Mouse (Mus musculus) limb, embryonic 12.5 days (tissue): ENCODE results near the gene Oaf. TPM values are rescaled to one million over a fixed set of nuclear protein-coding genes. Genes with fewer than 3 reads are reported as not detected.

Experiments used
- ATAC-seq: fragments of 200-750 bp; cut with Nextera tagmentation; 2 replicates; pipeline ENCODE4 v1.8.0; 2017; ENCODE audit warnings: low read depth, moderate TSS enrichment; ENCODE audit not compliant: insufficient number of reproducible peaks, insufficient read depth, low FRiP score, low TSS enrichment
- H3K27ac ChIP-seq: fragments of 300-500 bp; sonication (generic); 2 replicates; pipeline ENCODE4 v1.5.1; 2016; ENCODE audit warnings: mild to moderate bottlenecking, moderate library complexity
- H3K27me3 ChIP-seq: fragments of 300-500 bp; sonication (generic); 2 replicates; pipeline ENCODE4 v1.6.1; 2016; ENCODE audit warnings: mild to moderate bottlenecking, moderate library complexity
- H3K36me3 ChIP-seq: fragments of 300-500 bp; sonication (generic); 2 replicates; pipeline ENCODE4 v1.6.1; 2016; ENCODE audit warnings: mild to moderate bottlenecking, moderate library complexity
- H3K4me1 ChIP-seq: fragments of 300-500 bp; sonication (generic); replicated peaks from 2 replicates; pipeline ENCODE4 v1.6.1; 2016
- H3K4me2 ChIP-seq: fragments of 300-500 bp; sonication (generic); 2 replicates; pipeline ENCODE4 v1.6.1; 2016; ENCODE audit warnings: mild to moderate bottlenecking, moderate library complexity
- H3K4me3 ChIP-seq: fragments of 300-500 bp; sonication (generic); replicated peaks from 2 replicates; pipeline ENCODE4 v1.5.1; 2016; ENCODE audit warnings: mild to moderate bottlenecking
- H3K9ac ChIP-seq: fragments of 300-500 bp; sonication (generic); replicated peaks from 2 replicates; pipeline ENCODE4 v1.6.1; 2016; ENCODE audit warnings: mild to moderate bottlenecking, moderate library complexity
- H3K9me3 ChIP-seq: fragments of 300-500 bp; sonication (generic); 2 replicates; pipeline ENCODE4 v1.6.1; 2016; ENCODE audit warnings: mild to moderate bottlenecking, moderate library complexity
- WGBS: fragments of 180-500 bp; shearing (Covaris S2); methylation state at CpG from one replicate; pipeline ENCODE4 v1.1.7; 2016; 5-methylcytosine and 5-hydroxymethylcytosine counted together
- polyA plus RNA-seq: library from polyadenylated mRNA; unstranded; fragments of >200 nt; fragmentation: Nextera tagmentation; extraction: Ambion mirVana; gene quantifications from 2 replicates; pipeline ENCODE4 v1.2.1, GENCODE M21; 2016

Oaf gene
- polyA plus RNA-seq, 1 experiment from 2014 or later = 100 TPM

DNA sequence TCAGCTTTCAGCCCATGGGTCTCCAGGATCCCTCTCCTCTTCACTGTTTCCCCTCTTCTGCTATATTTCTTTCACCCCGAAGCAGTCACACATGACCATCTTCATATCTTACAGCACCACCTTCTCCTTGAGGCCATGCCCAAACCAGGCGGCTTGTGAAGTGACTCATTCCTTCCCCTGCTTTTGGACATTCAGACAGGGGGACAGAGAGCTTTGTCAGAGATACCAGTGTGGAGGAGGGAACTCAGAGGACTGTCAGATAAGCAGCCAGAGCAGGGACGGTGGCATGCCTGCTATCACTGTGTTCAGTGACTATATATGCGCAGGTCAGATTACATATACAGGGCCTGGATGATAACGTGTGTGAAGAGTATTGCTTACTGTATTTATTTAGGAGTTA lies 5.2 kb downstream of the Oaf start:
- Histone ChIP-seq H3K9ac (no peak overlapping the region), H3K27me3 (no peaks in the 10 kb centered on the region), H3K4me2 (no peak overlapping the region), H3K36me3 (peaks cover 71% of the 10 kb centered on the region), H3K4me1 (peaks cover 77% of the 10 kb centered on the region), H3K9me3 (no peaks in the 10 kb centered on the region), H3K27ac (no peak overlapping the region), H3K4me3 (no peak overlapping the region)
- 82% methylated on average over 5 of the region's 5 CpGs for WGBS
- ATAC-seq = no peak

DNA sequence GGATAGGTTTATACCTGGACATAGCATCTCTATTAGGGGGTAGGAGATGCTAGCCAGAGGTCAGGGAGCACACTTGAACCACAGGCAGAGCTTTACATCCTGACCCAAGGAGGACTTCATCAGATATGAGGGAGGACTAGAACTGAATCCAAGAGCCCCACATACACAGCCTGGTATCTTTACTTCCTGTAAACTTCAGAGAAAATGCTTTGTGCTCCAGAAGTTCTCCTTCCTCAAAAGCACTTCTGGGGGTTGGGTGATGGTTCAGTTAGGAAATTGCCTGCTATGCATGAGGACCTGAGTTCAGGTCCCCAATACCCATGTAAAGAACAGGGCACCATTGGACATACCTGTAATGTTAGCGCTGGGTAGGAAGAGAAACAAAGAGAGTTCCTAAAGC lies 6.2 kb downstream of the Oaf start:
- 89% methylated on average over 1 of the region's 1 CpGs for WGBS
- ATAC-seq = no peak
- Histone ChIP-seq H3K36me3 (peaks cover 81% of the 10 kb centered on the region), H3K9me3 (no peaks in the 10 kb centered on the region), H3K27ac (no peak overlapping the region), H3K4me1 (peaks cover 76% of the 10 kb centered on the region), H3K4me3 (no peak overlapping the region), H3K4me2 (no peak overlapping the region), H3K27me3 (no peaks in the 10 kb centered on the region), H3K9ac (no peak overlapping the region)

DNA sequence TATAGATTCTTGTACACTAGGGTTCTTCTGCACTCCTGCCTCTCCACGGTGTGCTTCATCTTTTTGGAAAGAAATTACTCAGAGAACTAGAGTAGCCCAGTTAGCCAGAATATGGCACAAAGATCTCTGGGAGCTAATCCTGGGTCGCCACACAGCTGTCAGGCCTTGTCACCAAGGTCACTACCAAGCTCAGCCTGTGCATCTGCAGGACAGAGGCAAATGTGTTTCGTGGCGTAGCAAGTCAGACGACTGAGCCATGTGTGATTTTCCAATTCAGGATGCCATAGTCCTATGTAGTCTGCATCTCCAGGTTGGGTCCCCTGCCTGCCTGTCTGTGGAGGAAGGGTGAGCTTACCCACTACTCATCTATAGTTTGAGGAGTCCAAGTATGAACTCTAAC lies 6.7 kb downstream of the Oaf start:
- 60% methylated on average over 5 of the region's 5 CpGs for WGBS
- no peak overlapping the region for H3K9ac ChIP-seq
- H3K27ac ChIP-seq = no peak overlapping the region

DNA sequence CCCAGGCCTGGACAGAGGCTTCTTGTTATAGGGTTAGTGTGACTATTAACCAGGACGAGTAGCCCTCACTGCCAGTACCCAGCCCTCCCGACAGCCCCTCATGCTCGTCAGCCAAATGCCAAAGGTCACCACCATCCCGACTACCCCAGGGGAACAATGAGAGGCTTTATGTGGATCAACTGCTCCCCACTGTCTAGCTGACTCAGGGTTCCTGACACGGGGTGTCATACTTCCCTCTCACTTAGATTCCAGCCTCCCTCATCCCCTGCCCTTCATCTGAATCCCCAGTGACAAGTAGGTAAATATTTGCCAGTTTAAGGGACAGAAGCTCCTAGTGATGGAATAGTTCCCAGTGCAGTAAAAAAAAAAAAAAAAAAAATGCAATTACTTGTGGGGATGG lies 7.4 kb downstream of the Oaf start:
- H3K27me3 ChIP-seq = no peaks in the 10 kb centered on the region
- peaks cover 64% of the 10 kb centered on the region for H3K4me1 ChIP-seq
- H3K4me3 ChIP-seq = no peak overlapping the region
- H3K9ac ChIP-seq = 0 out of 2 replicates have a peak overlapping the region, but pooled peaks have one; percentile 23
- 17% methylated on average over 5 of the region's 5 CpGs for WGBS
- H3K36me3 ChIP-seq = peaks cover 86% of the 10 kb centered on the region
- H3K4me2 ChIP-seq = no peak overlapping the region
- peak overlapping the region; percentile 66; the same call in 1 of the 2 replicates for H3K27ac ChIP-seq
- no peak for ATAC-seq
- H3K9me3 ChIP-seq = no peaks in the 10 kb centered on the region

More for the DNA sequence above, 6.7 kb downstream of the Oaf start:
- ATAC-seq = no peak
- no peak overlapping the region for H3K4me3 ChIP-seq
- peaks cover 71% of the 10 kb centered on the region for H3K4me1 ChIP-seq
- H3K4me2 ChIP-seq = no peak overlapping the region
- H3K27me3 ChIP-seq = no peaks in the 10 kb centered on the region
- no peaks in the 10 kb centered on the region for H3K9me3 ChIP-seq
- peaks cover 81% of the 10 kb centered on the region for H3K36me3 ChIP-seq

DNA sequence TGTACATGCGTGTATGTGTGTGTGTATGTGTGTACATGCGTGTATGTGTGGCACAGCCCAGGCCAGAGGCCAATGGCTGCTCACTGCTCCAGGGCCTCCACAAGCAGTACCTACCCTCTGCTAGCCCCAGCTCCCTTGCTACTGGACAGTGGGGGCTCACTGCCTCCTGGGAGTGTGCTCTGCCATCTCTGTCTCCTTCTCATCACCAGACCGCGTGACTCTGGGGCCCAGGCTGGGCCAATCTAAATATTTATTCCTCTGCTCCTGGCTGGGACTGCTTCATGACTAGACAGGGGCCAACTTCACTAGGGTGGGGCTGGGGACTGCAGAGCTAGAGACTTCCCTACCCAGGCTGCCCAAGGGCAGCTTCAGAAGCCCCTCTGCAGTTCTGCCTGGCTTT lies 7.9 kb downstream of the Oaf start:
- ATAC-seq = no peak
- Histone ChIP-seq H3K4me2 (no peak overlapping the region), H3K27ac (peak overlapping the region; percentile 66), H3K4me1 (peaks cover 64% of the 10 kb centered on the region), H3K4me3 (no peak overlapping the region), H3K36me3 (peaks cover 86% of the 10 kb centered on the region), H3K9me3 (no peaks in the 10 kb centered on the region), H3K27me3 (no peaks in the 10 kb centered on the region), H3K9ac (peak overlapping the region; percentile 23; the same call in 1 of the 2 replicates)
- 56% methylated on average over 4 of the region's 4 CpGs for WGBS

DNA sequence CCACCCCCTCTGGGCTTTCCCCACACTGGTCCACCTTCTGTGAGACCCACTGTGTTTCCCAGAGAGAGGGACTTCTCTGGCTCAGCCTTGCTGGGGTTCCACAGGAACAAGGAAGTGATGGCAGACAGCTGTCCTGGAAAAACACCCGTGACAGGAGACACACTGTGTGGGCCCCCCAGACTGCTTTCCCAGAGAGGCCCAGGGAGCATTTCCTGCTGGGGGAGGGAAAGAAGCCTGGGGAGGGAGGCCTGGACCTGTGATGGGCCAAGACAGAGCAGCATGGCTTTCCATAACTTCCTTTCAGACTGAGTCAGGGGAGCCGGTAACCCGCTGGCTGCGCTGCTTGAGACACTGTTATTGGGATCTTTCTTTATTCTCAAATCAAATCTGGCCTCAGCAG lies 8.8 kb downstream of the Oaf start:
- H3K9me3 ChIP-seq = no peaks in the 10 kb centered on the region
- peaks cover 64% of the 10 kb centered on the region for H3K4me1 ChIP-seq
- peaks cover 86% of the 10 kb centered on the region for H3K36me3 ChIP-seq
- H3K9ac ChIP-seq = no peak overlapping the region; the same call in 1 of the 2 replicates
- H3K4me2 ChIP-seq = no peak overlapping the region
- peak overlapping the region; percentile 66 for H3K27ac ChIP-seq
- no peaks in the 10 kb centered on the region for H3K27me3 ChIP-seq
- 61% methylated on average over 4 of the region's 4 CpGs for WGBS
- ATAC-seq = no peak
- H3K4me3 ChIP-seq = no peak overlapping the region

DNA sequence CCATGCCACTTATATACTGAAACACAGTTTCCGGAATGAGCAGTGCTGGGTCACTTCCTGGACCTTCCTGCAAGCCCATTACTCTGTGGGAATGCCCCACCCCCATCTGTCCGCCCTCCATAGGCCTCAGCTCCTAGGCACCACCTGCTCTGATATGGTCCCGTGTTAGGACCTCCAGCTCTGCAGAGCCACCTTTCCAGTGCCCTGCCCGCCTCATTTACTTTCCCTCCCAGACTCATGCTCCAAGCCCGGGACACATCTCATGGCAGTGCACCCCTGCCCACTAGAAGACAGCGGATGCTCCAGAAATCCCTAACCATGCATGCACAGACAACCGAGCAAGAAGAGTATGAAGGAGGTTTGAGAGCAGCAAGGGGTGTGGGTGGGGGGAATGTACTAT lies 9.7 kb downstream of the Oaf start:
- ATAC-seq = no peak
- H3K4me1 ChIP-seq = peaks cover 67% of the 10 kb centered on the region
- peaks cover 83% of the 10 kb centered on the region for H3K36me3 ChIP-seq
- H3K4me3 ChIP-seq = no peak overlapping the region
- 85% methylated on average over 7 of the region's 7 CpGs for WGBS
- H3K27me3 ChIP-seq = no peaks in the 10 kb centered on the region
- no peak overlapping the region for H3K9ac ChIP-seq
- H3K4me2 ChIP-seq = no peak overlapping the region
- H3K27ac ChIP-seq = no peak overlapping the region
- H3K9me3 ChIP-seq = no peaks in the 10 kb centered on the region

DNA sequence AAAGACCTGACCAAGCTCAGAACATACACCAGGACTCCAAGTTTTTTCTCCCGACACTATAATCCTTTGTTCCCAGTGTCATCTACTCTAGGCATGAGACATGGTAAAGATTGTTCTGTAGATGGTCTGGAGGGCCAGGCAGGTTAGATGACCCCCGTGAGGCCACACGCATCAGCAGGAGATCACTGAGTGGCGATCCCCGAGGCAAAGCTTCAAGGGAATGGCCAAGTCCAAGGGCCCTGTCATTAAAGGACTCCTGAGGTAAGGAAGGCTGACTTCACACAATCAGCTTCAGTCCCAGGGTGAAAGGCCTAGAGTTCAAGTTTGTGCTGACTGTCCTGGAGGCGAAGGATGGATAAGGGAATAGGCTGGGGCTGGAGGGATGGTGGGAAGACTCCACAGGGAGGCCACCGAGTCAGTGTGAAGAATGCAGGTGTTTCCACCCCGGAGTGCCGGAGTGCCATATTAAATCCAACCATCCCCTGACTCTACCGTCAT lies 10.3 kb downstream of the Oaf start:
- H3K4me2 ChIP-seq = no peak overlapping the region
- H3K4me3 ChIP-seq = no peak overlapping the region
- no peak overlapping the region for H3K9ac ChIP-seq
- no peaks in the 10 kb centered on the region for H3K9me3 ChIP-seq
- WGBS = 91% methylated on average over 10 of the region's 10 CpGs
- no peak overlapping the region for H3K27ac ChIP-seq
- ATAC-seq = no peak
- H3K36me3 ChIP-seq = peaks cover 83% of the 10 kb centered on the region
- H3K27me3 ChIP-seq = no peaks in the 10 kb centered on the region
- H3K4me1 ChIP-seq = peaks cover 72% of the 10 kb centered on the region

DNA sequence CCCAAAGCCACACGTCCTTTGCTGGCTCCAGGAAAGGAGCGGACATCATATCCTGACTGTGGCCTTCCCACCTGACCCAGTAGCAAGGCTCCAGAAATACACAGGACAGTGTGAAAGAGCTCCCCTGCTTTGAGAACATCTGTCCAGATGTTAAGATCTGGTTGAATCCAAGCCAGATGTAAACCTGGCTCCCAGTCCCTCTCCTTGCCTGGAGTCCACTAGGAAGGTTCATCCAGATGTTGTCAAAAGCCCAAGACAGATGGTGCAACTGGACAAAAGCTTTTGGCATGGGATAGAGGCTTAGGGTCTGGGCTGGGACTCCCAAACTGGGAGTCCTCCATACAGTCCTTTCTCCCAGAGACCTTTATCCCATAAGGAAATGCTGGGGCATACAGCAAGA lies 11.0 kb downstream of the Oaf start:
- no peak overlapping the region for H3K4me3 ChIP-seq
- H3K4me1 ChIP-seq = peaks cover 71% of the 10 kb centered on the region
- H3K9me3 ChIP-seq = no peaks in the 10 kb centered on the region
- peaks cover 83% of the 10 kb centered on the region for H3K36me3 ChIP-seq
- ATAC-seq = no peak
- WGBS = 80% methylated on average over 2 of the region's 2 CpGs
- no peak overlapping the region for H3K4me2 ChIP-seq
- no peak overlapping the region for H3K27ac ChIP-seq
- no peak overlapping the region for H3K9ac ChIP-seq
- H3K27me3 ChIP-seq = no peaks in the 10 kb centered on the region

DNA sequence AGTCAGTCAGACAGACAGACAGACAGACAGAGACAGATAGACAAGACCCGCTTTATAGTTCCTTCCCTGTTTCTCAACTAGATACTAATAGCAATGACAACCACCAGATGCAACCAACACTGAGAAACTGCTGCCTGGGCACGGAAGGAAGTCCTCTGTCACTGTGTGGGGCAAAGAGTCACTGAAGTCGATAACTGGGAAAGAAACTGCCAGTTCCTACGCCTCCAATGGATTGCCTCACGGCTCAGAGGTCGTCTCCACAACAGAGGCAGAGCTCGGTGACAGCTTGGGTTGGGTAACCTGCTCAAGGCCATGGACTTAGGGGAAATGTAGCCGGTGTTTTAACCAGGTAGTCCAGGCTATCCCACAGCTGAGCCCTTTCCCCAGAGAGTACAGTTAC lies 12.1 kb downstream of the Oaf start:
- WGBS = 88% methylated on average over 8 of the region's 8 CpGs
- H3K4me2 ChIP-seq = no peak overlapping the region
- H3K4me1 ChIP-seq = peaks cover 60% of the 10 kb centered on the region
- H3K9me3 ChIP-seq = no peaks in the 10 kb centered on the region
- ATAC-seq = no peak
- no peak overlapping the region for H3K4me3 ChIP-seq
- H3K27ac ChIP-seq = no peak overlapping the region
- H3K27me3 ChIP-seq = no peaks in the 10 kb centered on the region
- H3K9ac ChIP-seq = no peak overlapping the region
- peaks cover 86% of the 10 kb centered on the region for H3K36me3 ChIP-seq

DNA sequence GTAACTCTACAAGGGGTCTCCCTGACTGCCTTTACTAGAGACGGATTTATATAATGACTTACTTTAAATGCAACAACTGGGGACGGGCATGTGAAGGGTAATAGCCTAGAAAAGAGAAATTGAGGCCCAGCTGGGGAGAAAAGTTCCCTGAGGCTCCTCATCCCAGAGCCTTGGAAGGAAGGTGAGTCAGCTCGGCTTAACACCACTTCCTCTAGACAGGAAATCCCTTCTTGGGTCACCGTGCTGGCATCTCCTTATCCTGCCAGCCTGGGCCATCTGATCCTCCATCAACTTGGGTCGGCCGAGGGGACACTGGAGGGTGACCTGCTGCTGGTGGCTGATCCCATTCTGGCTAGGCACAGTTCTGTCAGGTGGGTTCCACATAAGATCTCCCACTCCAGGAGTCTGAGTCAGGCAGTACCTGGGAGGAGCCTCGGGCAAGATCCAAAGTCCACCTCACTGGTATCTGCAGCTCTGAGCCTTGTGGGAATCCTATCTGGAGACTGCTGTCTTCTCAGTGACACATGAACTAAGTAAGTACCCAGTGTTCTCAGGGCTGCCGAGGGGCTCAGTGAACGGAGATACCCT lies 13.0 kb downstream of the Oaf start:
- H3K9me3 ChIP-seq = no peaks in the 10 kb centered on the region
- ATAC-seq = no peak
- H3K9ac ChIP-seq = no peak overlapping the region; the same call in 1 of the 2 replicates
- no peak overlapping the region for H3K4me2 ChIP-seq
- peak overlapping the region; percentile 14; the same call in 1 of the 2 replicates for H3K27ac ChIP-seq
- H3K36me3 ChIP-seq = peaks cover 89% of the 10 kb centered on the region
- no peaks in the 10 kb centered on the region for H3K27me3 ChIP-seq
- 66% methylated on average over 9 of the region's 9 CpGs for WGBS
- peaks cover 50% of the 10 kb centered on the region for H3K4me1 ChIP-seq
- H3K4me3 ChIP-seq = no peak overlapping the region

DNA sequence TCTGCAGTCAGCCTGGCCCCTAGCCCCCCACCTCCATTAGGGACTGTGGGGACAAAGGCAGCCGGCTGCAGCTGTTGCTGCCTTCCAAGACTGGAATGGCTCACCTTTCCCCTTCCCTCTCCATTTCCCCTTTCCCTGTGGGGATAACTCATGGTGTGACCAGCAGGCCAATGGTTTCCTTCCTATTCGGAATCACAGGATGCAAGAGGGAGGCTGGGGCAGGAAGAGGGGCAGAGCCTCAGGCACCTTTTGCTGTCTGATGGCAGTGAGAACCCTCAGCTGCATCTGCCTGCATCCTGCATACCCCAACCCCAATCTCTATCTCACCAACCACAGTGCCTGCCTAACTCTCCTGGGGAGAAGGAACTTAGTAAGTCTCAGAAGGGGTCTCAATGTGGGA lies 14.2 kb downstream of the Oaf start:
- Histone ChIP-seq H3K9me3 (no peaks in the 10 kb centered on the region), H3K27ac (peak overlapping the region; percentile 68), H3K4me2 (peak overlapping the region; percentile 8; the same call in 1 of the 2 replicates), H3K4me3 (no peak overlapping the region), H3K9ac (peak overlapping the region; percentile 37; the same call in 1 of the 2 replicates), H3K27me3 (no peaks in the 10 kb centered on the region), H3K4me1 (peaks cover 38% of the 10 kb centered on the region), H3K36me3 (peaks cover 88% of the 10 kb centered on the region)
- WGBS = 12% methylated on average over 2 of the region's 2 CpGs
- ATAC-seq = no peak
